Mouse (Mus musculus) embryonic fibroblast, embryonic 13.5 days (primary cell): ENCODE measurements around the gene Olfr1079. TPM values are rescaled to one million over a fixed set of nuclear protein-coding genes. Genes with fewer than 3 reads are reported as not detected.
"Not testable (repeated sequence)": the region's sequence is repeated elsewhere in the genome, so short reads cannot be mapped to it uniquely, and the experiment has no call there.

Experiments
- H3K27ac ChIP-seq: 2 replicates; pipeline ENCODE4 v1.5.1; 2012; ENCODE audit warnings: low read length, control low read depth, inconsistent platforms; ENCODE audit not compliant: insufficient read depth
- H3K4me1 ChIP-seq: 2 replicates; pipeline ENCODE4 v1.6.1; 2011; ENCODE audit warnings: low read length; ENCODE audit not compliant: control insufficient read depth, insufficient read depth
- H3K4me3 ChIP-seq: 2 replicates; pipeline ENCODE4 v1.5.1; 2011; ENCODE audit warnings: mild to moderate bottlenecking, control low read depth, low read length; ENCODE audit not compliant: insufficient read depth
- CTCF ChIP-seq: IDR thresholded peaks from 2 replicates; pipeline ENCODE4 v1.5.1; 2011; ENCODE audit warnings: mild to moderate bottlenecking, control low read depth, low read length, moderate library complexity, borderline replicate concordance; ENCODE audit not compliant: insufficient read depth
- POLR2A ChIP-seq: IDR thresholded peaks from 2 replicates; pipeline ENCODE4 v1.6.1; 2011; ENCODE audit warnings: low read depth, mild to moderate bottlenecking, control low read depth, low read length, moderate library complexity
- polyA plus RNA-seq: library from polyadenylated mRNA; stranded (reverse); fragments of >200 nt; gene quantifications from 2 replicates; pipeline ENCODE4 v1.2.4, GENCODE M21; 2011; ENCODE audit warnings: low read depth; ENCODE audit not compliant: missing spikeins, insufficient read length

Gene Olfr1079
- not detected in 2 replicates for polyA plus RNA-seq

GRCm38 (mm10) chr2:86542380-86542779 lies at the start of gene Olfr1079:
Olfr1079 (minus strand) TSS chr2:86542480.
- no peak for TF ChIP-seq POLR2A
- TF ChIP-seq CTCF, result no peak
- no peaks in the 10 kb centered on the region for H3K4me1 ChIP-seq
- H3K4me3 ChIP-seq, result no peak within 1 kb of the TSS
- no peak within 1 kb of the TSS for H3K27ac ChIP-seq

- H3K27ac ChIP-seq, H3K4me3 ChIP-seq, H3K4me1 ChIP-seq: not testable (repeated sequence)
These were observed 15.9 kb upstream of the Olfr1079 start, which contains the start of gene Olfr1080 for GRCm38 (mm10) chr2:86558135-86558534. Olfr1080 (minus strand) TSS chr2:86558235.

GRCm38 (mm10) chr2:86530991-86531390 lies 11.3 kb downstream of the Olfr1079 start:
- TF ChIP-seq CTCF (no peak), POLR2A (no peak)
- Histone ChIP-seq H3K27ac (no peak overlapping the region), H3K4me1 (no peaks in the 10 kb centered on the region), H3K4me3 (no peak overlapping the region)

GRCm38 (mm10) chr2:86508161-86508560 lies 34.1 kb downstream of the Olfr1079 start, which contains the start of gene Olfr1076:
Olfr1076 (plus strand) TSS chr2:86508461.
- H3K4me1 ChIP-seq, result no peaks in the 10 kb centered on the region
- no peak for TF ChIP-seq CTCF
- H3K4me3 ChIP-seq, result no peak within 1 kb of the TSS
- H3K27ac ChIP-seq, result no peak within 1 kb of the TSS

GRCm38 (mm10) chr2:86487286-86487685 lies 55.0 kb downstream of the Olfr1079 start, which contains the start of gene Olfr228:
Olfr228 (minus strand) TSS chr2:86487386.
- TF ChIP-seq CTCF (no peak), POLR2A (no peak)
- Histone ChIP-seq H3K27ac (no peak within 1 kb of the TSS), H3K4me1 (no peaks in the 10 kb centered on the region), H3K4me3 (no peak within 1 kb of the TSS)

Other genes starting within 250 kb of the Olfr1079 start
- gene Olfr1053, start 227.2 kb downstream of the Olfr1079 start, polyA plus RNA-seq, result not detected in 2 replicates
- gene Olfr1054, start 207.0 kb downstream of the Olfr1079 start, polyA plus RNA-seq, result not detected in 2 replicates
- not detected in 2 replicates for gene Olfr1055, start 192.2 kb downstream of the Olfr1079 start, polyA plus RNA-seq
- gene Olfr1056, start 180.0 kb downstream of the Olfr1079 start, polyA plus RNA-seq, result not detected in 2 replicates
- gene Olfr1057, start 164.1 kb downstream of the Olfr1079 start, polyA plus RNA-seq, result not detected in 2 replicates
- gene Olfr1058, start 153.9 kb downstream of the Olfr1079 start, polyA plus RNA-seq, result not detected in 2 replicates
- gene Olfr1061, start 128.4 kb downstream of the Olfr1079 start, polyA plus RNA-seq, result not detected in 2 replicates
- gene Olfr1062, start 115.7 kb downstream of the Olfr1079 start, polyA plus RNA-seq, result not detected in 2 replicates
- gene Olfr1065, start 91.9 kb downstream of the Olfr1079 start, polyA plus RNA-seq, result not detected in 2 replicates
- not detected in 2 replicates for gene Olfr1066, start 86.2 kb downstream of the Olfr1079 start, polyA plus RNA-seq
- not detected in 2 replicates for gene Olfr228, start 55.1 kb downstream of the Olfr1079 start, polyA plus RNA-seq
- gene Olfr1076, start 34.0 kb downstream of the Olfr1079 start, polyA plus RNA-seq, result not detected in 2 replicates
- gene Olfr1080, start 15.8 kb upstream of the Olfr1079 start, polyA plus RNA-seq, result not detected in 2 replicates
- gene Olfr1082, start 56.5 kb upstream of the Olfr1079 start, polyA plus RNA-seq, result not detected in 2 replicates
- gene Olfr1084, start 97.2 kb upstream of the Olfr1079 start, polyA plus RNA-seq, result not detected in 2 replicates
- gene Olfr1085, start 119.5 kb upstream of the Olfr1079 start, polyA plus RNA-seq, result not detected in 2 replicates
- gene Olfr1086, start 137.6 kb upstream of the Olfr1079 start, polyA plus RNA-seq, result not detected in 2 replicates
- gene Olfr1087, start 155.9 kb upstream of the Olfr1079 start, polyA plus RNA-seq, result not detected in 2 replicates
- gene Olfr1089, start 191.2 kb upstream of the Olfr1079 start, polyA plus RNA-seq, result not detected in 2 replicates
- gene Olfr1090, start 216.5 kb upstream of the Olfr1079 start, polyA plus RNA-seq, result not detected in 2 replicates
- gene Olfr1093, start 240.0 kb upstream of the Olfr1079 start, polyA plus RNA-seq, result not detected in 2 replicates